7 mouse cellular contexts compared by ENCODE assay signal in the genomic region with DNA sequence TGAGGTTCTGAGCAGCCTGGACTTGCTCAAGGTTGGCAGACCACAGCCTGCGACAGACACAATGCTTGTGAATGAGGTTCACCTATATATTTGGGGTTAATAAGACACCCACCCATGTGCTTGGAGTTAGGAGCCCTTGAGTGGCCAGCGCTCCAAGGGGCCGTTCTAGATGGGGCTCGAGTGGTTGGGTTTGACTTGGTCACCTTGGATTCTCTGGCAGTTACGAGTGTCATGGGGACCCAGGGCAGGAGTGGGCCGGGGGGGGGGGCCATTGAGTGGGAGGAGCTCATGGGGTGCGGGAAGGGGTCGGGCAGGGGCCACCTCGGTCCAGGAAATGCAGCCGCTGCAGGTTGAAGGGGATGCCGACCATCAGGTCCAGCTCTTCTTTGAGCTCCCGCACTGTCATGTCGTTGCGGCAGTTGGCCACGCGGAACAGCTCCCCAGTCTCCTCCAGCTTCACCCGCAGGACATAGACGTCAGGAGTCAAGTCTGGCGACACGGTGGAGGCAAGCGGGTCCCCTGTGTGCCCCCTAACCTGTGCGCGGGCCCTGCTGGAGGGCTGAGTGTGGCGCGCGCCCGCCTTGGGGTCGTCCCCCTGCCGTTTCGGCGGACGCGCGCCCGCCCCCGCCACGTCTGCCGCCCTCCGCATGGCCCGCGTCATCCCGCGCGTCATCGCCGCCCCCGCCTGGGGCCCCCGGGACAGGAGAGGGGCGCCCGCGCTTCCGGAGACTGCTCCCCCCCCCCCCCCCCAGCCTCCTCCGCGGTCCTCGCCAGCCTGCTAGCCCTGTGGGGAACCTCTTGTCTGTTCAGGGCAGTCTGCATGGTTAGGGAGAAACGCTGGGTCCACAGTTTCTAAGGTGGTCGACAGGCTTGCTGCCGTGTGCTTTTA. TPM values are rescaled to one million over a fixed set of nuclear protein-coding genes. Genes with fewer than 3 reads are reported as not detected.
DNase-seq lines count a peak whose midpoint lies in the region; ATAC-seq and TF ChIP-seq lines count a peak whose summit lies in the region.

TSS of gene Ankrd60 (minus strand) at position 697 of the 889 bp plus-strand sequence.

- H3K4me3 ChIP-seq in testis, adult 2 months (ENCODE audit: control insufficient read depth, low read depth, low read length), result peak within 1 kb of the TSS; percentile 92
- peak within 1 kb of the TSS; percentile 26 for H3K4me3 ChIP-seq in embryonic fibroblast, embryonic 13.5 days (ENCODE audit: insufficient read depth, low read length)
- H3K4me3 ChIP-seq in intestine, postnatal 0 days (ENCODE audit: low read depth, low read length), result peak within 1 kb of the TSS; percentile 31
- peak within 1 kb of the TSS; percentile 45 for H3K4me3 ChIP-seq in midbrain, postnatal 0 days (ENCODE audit: low read depth, low read length)

- DNase-seq in testis, postnatal 14 days (ENCODE audit: low spot score), result no peak
- DNase-seq in midbrain, postnatal 0 days (ENCODE audit: low spot score), result no peak
- peak; percentile 95 for DNase-seq in thymus, postnatal 0 days (ENCODE audit: low spot score)

- peak; percentile 35; the same call in 1 of the 2 replicates for TF ChIP-seq POLR2A in testis, adult 2 months (IDR thresholded peaks at IDR 0.05; ENCODE audit: control insufficient read depth, low read depth, low read length)
- no peak for TF ChIP-seq POLR2A in embryonic fibroblast, embryonic 13.5 days (IDR thresholded peaks at IDR 0.05; ENCODE audit: low read depth, low read length)

- H3K9ac ChIP-seq in intestine, postnatal 0 days (ENCODE audit: low read depth, low read length), result 0 out of 2 replicates have a peak within 1 kb of the TSS, but pooled peaks have one; percentile 2
- peak within 1 kb of the TSS; percentile 52 for H3K9ac ChIP-seq in midbrain, postnatal 0 days (replicated peaks; ENCODE audit: low read length, poor library complexity, severe bottlenecking)

- H3K9me3 ChIP-seq in intestine, postnatal 0 days (ENCODE audit: control insufficient read depth), result no peaks in the 10 kb centered on the region
- H3K9me3 ChIP-seq in midbrain, postnatal 0 days (ENCODE audit: low read length), result no peaks in the 10 kb centered on the region

- peak within 1 kb of the TSS; percentile 85 for H3K27ac ChIP-seq in testis, adult 2 months (ENCODE audit: control insufficient read depth, insufficient read depth, low read depth, low read length)
- no peak within 1 kb of the TSS for H3K27ac ChIP-seq in embryonic fibroblast, embryonic 13.5 days (ENCODE audit: insufficient read depth, low read length)
- no peak within 1 kb of the TSS for H3K27ac ChIP-seq in intestine, postnatal 0 days (ENCODE audit: low read depth, low read length)
- no peak within 1 kb of the TSS for H3K27ac ChIP-seq in midbrain, postnatal 0 days (ENCODE audit: low read depth, low read length)

- TF ChIP-seq CTCF in testis, adult 2 months (IDR thresholded peaks at IDR 0.05; ENCODE audit: control insufficient read depth, insufficient read depth, insufficient replicate concordance, low read depth, low read length), result no peak
- TF ChIP-seq CTCF in embryonic fibroblast, embryonic 13.5 days (IDR thresholded peaks at IDR 0.05; ENCODE audit: borderline replicate concordance, insufficient read depth, low read length), result no peak
- no peak for TF ChIP-seq CTCF in intestine, postnatal 0 days (IDR thresholded peaks at IDR 0.05; ENCODE audit: low read depth)
- peak; percentile 13; the same call in 1 of the 2 replicates for TF ChIP-seq CTCF in midbrain, postnatal 0 days (IDR thresholded peaks at IDR 0.05)

- 9% methylated on average over 49 of the region's 58 CpGs for WGBS in intestine, postnatal 0 days
- 12% methylated on average over 53 of the region's 58 CpGs for WGBS in midbrain, postnatal 0 days

- peak within 1 kb of the TSS; percentile 74 for H3K4me2 ChIP-seq in intestine, postnatal 0 days (replicated peaks; ENCODE audit: low read depth)
- H3K4me2 ChIP-seq in midbrain, postnatal 0 days (ENCODE audit: low read depth, low read length, poor library complexity, severe bottlenecking), result peak within 1 kb of the TSS; percentile 95

- ATAC-seq in intestine, postnatal 0 days, result peak; percentile 38
- peak; percentile 63 for ATAC-seq in midbrain, postnatal 0 days (ENCODE audit: low FRiP score)
- ATAC-seq in cerebellum, adult (ENCODE audit: insufficient number of reproducible peaks, low FRiP score, low TSS enrichment), result no peak

- peaks cover 3% of the 10 kb centered on the region for H3K4me1 ChIP-seq in testis, adult 2 months (ENCODE audit: control insufficient read depth, insufficient read depth, low read length)
- H3K4me1 ChIP-seq in embryonic fibroblast, embryonic 13.5 days (ENCODE audit: control insufficient read depth, insufficient read depth, low read length), result no peaks in the 10 kb centered on the region
- H3K4me1 ChIP-seq in intestine, postnatal 0 days (replicated peaks; ENCODE audit: control insufficient read depth, insufficient read depth, low read length), result no peaks in the 10 kb centered on the region
- H3K4me1 ChIP-seq in midbrain, postnatal 0 days (ENCODE audit: insufficient read depth, low read length), result no peaks in the 10 kb centered on the region; the same call in 1 of the 2 replicates

- no peaks in the 10 kb centered on the region; the same call in 1 of the 2 replicates for H3K36me3 ChIP-seq in testis, adult 2 months (ENCODE audit: control insufficient read depth, insufficient read depth, low read length)
- H3K36me3 ChIP-seq in intestine, postnatal 0 days (ENCODE audit: control insufficient read depth, insufficient read depth), result no peaks in the 10 kb centered on the region
- no peaks in the 10 kb centered on the region for H3K36me3 ChIP-seq in midbrain, postnatal 0 days (ENCODE audit: insufficient read depth, low read length)

- H3K27me3 ChIP-seq in testis, adult 2 months (ENCODE audit: control insufficient read depth, insufficient read depth, low read length), result no peaks in the 10 kb centered on the region
- peaks cover 37% of the 10 kb centered on the region for H3K27me3 ChIP-seq in intestine, postnatal 0 days (replicated peaks; ENCODE audit: control insufficient read depth, insufficient read depth, low read length)
- no peaks in the 10 kb centered on the region; the same call in none of the 2 replicates for H3K27me3 ChIP-seq in midbrain, postnatal 0 days (ENCODE audit: insufficient read depth, low read length)

RNA-seq across cellular contexts. Expression of gene Ankrd60, which starts in this region (rescaled TPM):
- polyA plus RNA-seq in testis, adult 2 months (2012; rRNA removed), result 462 and 467 TPM in 2 replicates
- polyA plus RNA-seq in embryonic fibroblast, embryonic 13.5 days (2011; ENCODE audit: insufficient read length, low read depth, missing spikeins), result not detected in 2 replicates
- polyA plus RNA-seq in intestine, postnatal 0 days (2015; fragmentation: Nextera tagmentation; extraction: Ambion mirVana), result not detected in 2 replicates
- total RNA-seq in midbrain, postnatal 0 days (2014; rRNA removed), result not detected in 2 replicates
- not detected in 2 replicates for polyA plus RNA-seq in midbrain, postnatal 0 days (2015; fragmentation: Nextera tagmentation; extraction: Ambion mirVana)
- polyA plus RNA-seq in thymus, postnatal 0 days (2015; fragmentation: Nextera tagmentation; extraction: Ambion mirVana), result 0.30 TPM in 1 of 2 replicates, not detected in the other

Comparison
In these comparisons a context has a peak if more than half of its experiments do, and no peak if none do; other contexts are left out.
1. RNA of gene Ankrd60 (polyA plus RNA-seq): 462 to 467 TPM in testis, adult 2 months; 0.30 TPM in thymus, postnatal 0 days, not detected in embryonic fibroblast, embryonic 13.5 days, not detected in intestine, postnatal 0 days and not detected in midbrain, postnatal 0 days; every median in the first group is over 100 times any median in the second.
2. Peak in ATAC-seq, H3K4me3 ChIP-seq, H3K9ac ChIP-seq and H3K4me2 ChIP-seq in intestine, postnatal 0 days; RNA of the gene not detected or under 1 TPM.
3. Peak in ATAC-seq, H3K4me3 ChIP-seq, H3K9ac ChIP-seq and H3K4me2 ChIP-seq in midbrain, postnatal 0 days; RNA of the gene not detected or under 1 TPM.
4. Peak in DNase-seq in thymus, postnatal 0 days; RNA of the gene not detected or under 1 TPM.
5. H3K4me3 ChIP-seq: peak in every context shown above with its lines; median percentile 92 in testis, adult 2 months; 45 in midbrain, postnatal 0 days; 31 in intestine, postnatal 0 days; 26 in embryonic fibroblast, embryonic 13.5 days.